Mouse (Mus musculus) intestine, embryonic 16.5 days (tissue): ENCODE data around the gene Brix1. TPM values are rescaled to one million over a fixed set of nuclear protein-coding genes. Genes with fewer than 3 reads are reported as not detected.

Experiments used
- ATAC-seq: fragments of 200-750 bp; cut with Nextera tagmentation; 2 replicates; pipeline ENCODE4 v1.8.0; 2017; ENCODE audit warnings: moderate TSS enrichment, moderate library complexity
- H3K27ac ChIP-seq: fragments of 300-500 bp; sonication (generic); 2 replicates; pipeline ENCODE4 v1.5.1; 2014; ENCODE audit warnings: mild to moderate bottlenecking, low read length
- H3K27me3 ChIP-seq: fragments of 300-500 bp; sonication (generic); replicated peaks from 2 replicates; pipeline ENCODE4 v1.6.1; 2014; ENCODE audit warnings: low read length, control low read depth, mixed read lengths; ENCODE audit not compliant: control insufficient read depth, insufficient read depth
- H3K36me3 ChIP-seq: fragments of 300-500 bp; sonication (generic); 2 replicates; pipeline ENCODE4 v1.6.1; 2014; ENCODE audit warnings: low read length, control low read depth; ENCODE audit not compliant: control insufficient read depth, insufficient read depth
- H3K4me1 ChIP-seq: fragments of 300-500 bp; sonication (generic); 2 replicates; pipeline ENCODE4 v1.6.1; 2014; ENCODE audit warnings: low read length, control low read depth, mixed read lengths; ENCODE audit not compliant: control insufficient read depth, insufficient read depth
- H3K4me2 ChIP-seq: fragments of 300-500 bp; sonication (generic); 2 replicates; pipeline ENCODE4 v1.6.1; 2014; ENCODE audit warnings: low read depth, low read length, control low read depth
- H3K4me3 ChIP-seq: fragments of 300-500 bp; sonication (generic); 2 replicates; pipeline ENCODE4 v1.5.1; 2014; ENCODE audit warnings: mild to moderate bottlenecking, low read length
- H3K9ac ChIP-seq: fragments of 300-500 bp; sonication (generic); 2 replicates; pipeline ENCODE4 v1.6.1; 2014; ENCODE audit warnings: low read depth, low read length
- H3K9me3 ChIP-seq: fragments of 300-500 bp; sonication (generic); 2 replicates; pipeline ENCODE4 v1.6.1; 2016; ENCODE audit warnings: low read length, control low read depth; ENCODE audit not compliant: control insufficient read depth
- WGBS: fragments of 180-500 bp; shearing (Covaris S2); extraction: QIAGEN DNeasy Blood & Tissue Kit; methylation state at CpG from one replicate; pipeline ENCODE4 v1.1.7; 2014; 5-methylcytosine and 5-hydroxymethylcytosine counted together
- polyA plus RNA-seq: library from polyadenylated mRNA; unstranded; fragments of >200 nt; fragmentation: Nextera tagmentation; extraction: Ambion mirVana; gene quantifications from 2 replicates; pipeline ENCODE4 v1.2.1, GENCODE M21; 2015

Gene Brix1
- polyA plus RNA-seq, 1 experiment from 2014 or later: 95.5 TPM

GRCm38 (mm10) chr15:10468761-10469160, 17.0 kb downstream of the Brix1 start:
- H3K4me3 ChIP-seq: no peak overlapping the region
- H3K9me3 ChIP-seq: no peaks in the 10 kb centered on the region
- no peak overlapping the region for H3K27ac ChIP-seq
- ATAC-seq: no peak
- H3K27me3 ChIP-seq: no peaks in the 10 kb centered on the region
- no peak overlapping the region for H3K9ac ChIP-seq
- WGBS: 80% methylated on average over 3 of the region's 3 CpGs
- H3K4me1 ChIP-seq: peaks cover 7% of the 10 kb centered on the region; the same call in 1 of the 2 replicates
- no peaks in the 10 kb centered on the region for H3K36me3 ChIP-seq
- 0 out of 2 replicates have a peak overlapping the region, but pooled peaks have one; percentile 5 for H3K4me2 ChIP-seq

- Histone ChIP-seq H3K27ac (no peak overlapping the region), H3K4me2 (no peak overlapping the region), H3K9me3 (no peaks in the 10 kb centered on the region), H3K36me3 (0 out of 2 replicates have a peak, but pooled peaks cover 4% of the 10 kb centered on the region), H3K27me3 (no peaks in the 10 kb centered on the region), H3K9ac (no peak overlapping the region), H3K4me3 (no peak overlapping the region), H3K4me1 (peaks cover 4% of the 10 kb centered on the region; the same call in 1 of the 2 replicates)
- ATAC-seq: no peak
- 91% methylated on average over 3 of the region's 3 CpGs for WGBS
Observed at GRCm38 (mm10) chr15:10464678-10465077, 21.1 kb downstream of the Brix1 start.

- Histone ChIP-seq H3K9me3 (no peaks in the 10 kb centered on the region), H3K4me3 (no peak overlapping the region), H3K4me1 (no peaks in the 10 kb centered on the region), H3K36me3 (0 out of 2 replicates have a peak, but pooled peaks cover 4% of the 10 kb centered on the region), H3K9ac (no peak overlapping the region), H3K27me3 (no peaks in the 10 kb centered on the region), H3K27ac (no peak overlapping the region), H3K4me2 (no peak overlapping the region)
- ATAC-seq: no peak
- WGBS: 88% methylated on average over 5 of the region's 5 CpGs
Observed at GRCm38 (mm10) chr15:10463555-10463954, 22.2 kb downstream of the Brix1 start.

DNA sequence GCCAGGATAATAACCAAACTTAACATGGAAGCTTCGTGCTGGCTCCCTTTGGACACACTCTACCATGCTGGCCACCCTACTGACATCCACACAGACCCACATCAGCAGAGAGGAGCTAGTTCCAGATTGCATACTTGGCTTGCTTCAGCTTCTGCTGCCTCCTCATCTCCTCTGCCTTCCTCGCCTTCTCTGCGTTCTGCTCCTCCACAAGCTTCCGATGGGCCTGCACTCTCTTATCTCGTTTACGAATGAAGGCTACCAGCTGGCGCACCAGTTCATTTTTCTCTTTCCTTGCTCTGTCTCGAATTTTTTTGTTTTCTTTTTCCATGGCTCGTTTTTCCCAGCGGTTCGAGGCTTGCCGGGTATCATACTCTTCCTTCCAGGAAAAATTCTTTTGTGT, 24.8 kb downstream of the Brix1 start:
- Histone ChIP-seq H3K4me2 (no peak overlapping the region), H3K9ac (no peak overlapping the region), H3K9me3 (no peaks in the 10 kb centered on the region), H3K27ac (no peak overlapping the region), H3K36me3 (0 out of 2 replicates have a peak, but pooled peaks cover 4% of the 10 kb centered on the region), H3K4me3 (no peak overlapping the region), H3K27me3 (no peaks in the 10 kb centered on the region), H3K4me1 (no peaks in the 10 kb centered on the region)
- 82% methylated on average over 12 of the region's 12 CpGs for WGBS
- no peak for ATAC-seq

DNA sequence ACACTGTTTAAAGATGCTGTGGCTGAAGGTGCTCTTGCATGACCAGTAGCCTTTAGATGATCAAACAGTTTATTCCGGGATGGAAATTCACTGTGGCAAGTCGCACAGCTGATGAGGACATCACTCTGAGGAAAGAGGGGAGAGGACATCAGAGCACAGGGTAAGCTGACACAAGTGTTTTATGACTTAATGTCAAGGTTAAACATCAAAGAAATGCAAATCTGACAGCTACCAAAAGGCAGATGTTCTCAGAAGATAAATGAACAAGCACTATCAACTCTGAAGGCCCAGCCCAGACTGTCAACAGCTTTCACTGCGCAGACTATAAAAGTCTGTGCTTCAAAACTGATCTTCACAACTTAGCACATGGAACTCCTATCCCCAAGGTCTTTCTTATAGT, 38.6 kb downstream of the Brix1 start:
- Histone ChIP-seq H3K9ac (no peak overlapping the region), H3K27ac (no peak overlapping the region), H3K4me1 (no peaks in the 10 kb centered on the region), H3K36me3 (peaks cover 3% of the 10 kb centered on the region; the same call in 1 of the 2 replicates), H3K27me3 (no peaks in the 10 kb centered on the region), H3K9me3 (no peaks in the 10 kb centered on the region), H3K4me3 (no peak overlapping the region), H3K4me2 (no peak overlapping the region)
- no peak for ATAC-seq
- 84% methylated on average over 3 of the region's 3 CpGs for WGBS

DNA sequence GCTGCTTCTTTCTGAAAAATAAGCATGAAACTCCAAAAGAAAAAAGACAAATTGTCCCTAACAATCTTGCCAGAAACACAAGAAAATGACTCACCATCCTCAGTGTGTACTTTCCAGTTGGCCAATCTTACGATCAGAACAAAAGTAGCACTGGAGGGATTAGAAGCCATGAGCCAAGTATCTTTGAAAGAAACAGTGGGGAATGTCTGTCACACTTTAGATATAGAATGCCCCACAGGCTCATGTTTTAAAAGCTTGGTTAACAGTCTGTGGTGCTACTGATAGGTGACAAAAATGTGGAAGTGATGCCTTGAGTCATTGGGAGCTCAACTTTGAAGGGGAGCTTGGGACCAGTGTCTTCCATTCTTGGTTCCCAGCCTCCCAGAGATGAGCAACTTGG, 43.5 kb downstream of the Brix1 start:
- Histone ChIP-seq H3K9me3 (no peaks in the 10 kb centered on the region), H3K27me3 (no peaks in the 10 kb centered on the region), H3K36me3 (peaks cover 3% of the 10 kb centered on the region; the same call in 1 of the 2 replicates), H3K4me2 (no peak overlapping the region), H3K4me3 (no peak overlapping the region), H3K4me1 (no peaks in the 10 kb centered on the region), H3K9ac (no peak overlapping the region), H3K27ac (no peak overlapping the region)
- ATAC-seq: no peak
- whole genome bisulfite sequencing: 88% methylated on average over 1 of the region's 1 CpGs

GRCm38 (mm10) chr15:10441493-10441892, 44.3 kb downstream of the Brix1 start:
- no peak for ATAC-seq
- Histone ChIP-seq H3K4me1 (no peaks in the 10 kb centered on the region), H3K9me3 (no peaks in the 10 kb centered on the region), H3K27ac (no peak overlapping the region), H3K4me3 (no peak overlapping the region), H3K4me2 (no peak overlapping the region), H3K36me3 (peaks cover 3% of the 10 kb centered on the region; the same call in 1 of the 2 replicates), H3K9ac (no peak overlapping the region), H3K27me3 (no peaks in the 10 kb centered on the region)
- 88% methylated on average over 9 of the region's 9 CpGs for WGBS

GRCm38 (mm10) chr15:10439963-10440362, 45.8 kb downstream of the Brix1 start:
- H3K4me2 ChIP-seq: no peak overlapping the region
- H3K9me3 ChIP-seq: no peaks in the 10 kb centered on the region
- no peak overlapping the region for H3K4me3 ChIP-seq
- no peaks in the 10 kb centered on the region for H3K27me3 ChIP-seq
- no peaks in the 10 kb centered on the region for H3K36me3 ChIP-seq
- ATAC-seq: no peak
- no peaks in the 10 kb centered on the region for H3K4me1 ChIP-seq
- H3K9ac ChIP-seq: no peak overlapping the region
- 76% methylated on average over 6 of the region's 6 CpGs for whole genome bisulfite sequencing
- no peak overlapping the region for H3K27ac ChIP-seq

DNA sequence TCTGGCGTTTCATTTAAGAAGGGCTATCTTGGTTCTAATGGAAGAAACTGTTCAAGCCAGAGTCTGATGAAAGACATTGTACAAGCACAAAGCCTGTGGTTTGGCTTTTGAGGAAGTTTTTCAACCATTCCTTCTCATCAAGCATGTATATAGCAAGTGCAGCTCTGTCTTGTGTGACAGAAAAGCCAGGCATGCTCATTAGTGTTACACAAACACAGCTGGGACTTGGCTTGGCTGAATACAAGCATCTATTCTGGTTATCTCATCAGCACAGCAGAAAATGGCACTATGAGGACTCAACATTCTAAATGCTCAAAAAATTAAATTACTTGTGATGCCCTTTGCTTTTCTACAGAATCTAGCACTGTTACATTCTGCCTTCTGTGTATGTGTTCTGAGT, 48.9 kb downstream of the Brix1 start:
- H3K27me3 ChIP-seq: no peaks in the 10 kb centered on the region
- H3K9ac ChIP-seq: no peak overlapping the region
- 76% methylated on average over 1 of the region's 1 CpGs for WGBS
- no peak overlapping the region for H3K4me2 ChIP-seq
- H3K9me3 ChIP-seq: no peaks in the 10 kb centered on the region
- no peak overlapping the region for H3K4me3 ChIP-seq
- no peak for ATAC-seq
- H3K27ac ChIP-seq: no peak overlapping the region
- no peaks in the 10 kb centered on the region for H3K36me3 ChIP-seq
- no peaks in the 10 kb centered on the region for H3K4me1 ChIP-seq
